Mouse (Mus musculus): ENCODE results near the gene Sstr1. TPM values are rescaled to one million over a fixed set of nuclear protein-coding genes. Genes with fewer than 3 reads are reported as not detected.

The Sstr1 gene
- not detected in 2 replicates for total RNA-seq (2015)
- total RNA-seq (2017), result not detected in 2 replicates

DNA sequence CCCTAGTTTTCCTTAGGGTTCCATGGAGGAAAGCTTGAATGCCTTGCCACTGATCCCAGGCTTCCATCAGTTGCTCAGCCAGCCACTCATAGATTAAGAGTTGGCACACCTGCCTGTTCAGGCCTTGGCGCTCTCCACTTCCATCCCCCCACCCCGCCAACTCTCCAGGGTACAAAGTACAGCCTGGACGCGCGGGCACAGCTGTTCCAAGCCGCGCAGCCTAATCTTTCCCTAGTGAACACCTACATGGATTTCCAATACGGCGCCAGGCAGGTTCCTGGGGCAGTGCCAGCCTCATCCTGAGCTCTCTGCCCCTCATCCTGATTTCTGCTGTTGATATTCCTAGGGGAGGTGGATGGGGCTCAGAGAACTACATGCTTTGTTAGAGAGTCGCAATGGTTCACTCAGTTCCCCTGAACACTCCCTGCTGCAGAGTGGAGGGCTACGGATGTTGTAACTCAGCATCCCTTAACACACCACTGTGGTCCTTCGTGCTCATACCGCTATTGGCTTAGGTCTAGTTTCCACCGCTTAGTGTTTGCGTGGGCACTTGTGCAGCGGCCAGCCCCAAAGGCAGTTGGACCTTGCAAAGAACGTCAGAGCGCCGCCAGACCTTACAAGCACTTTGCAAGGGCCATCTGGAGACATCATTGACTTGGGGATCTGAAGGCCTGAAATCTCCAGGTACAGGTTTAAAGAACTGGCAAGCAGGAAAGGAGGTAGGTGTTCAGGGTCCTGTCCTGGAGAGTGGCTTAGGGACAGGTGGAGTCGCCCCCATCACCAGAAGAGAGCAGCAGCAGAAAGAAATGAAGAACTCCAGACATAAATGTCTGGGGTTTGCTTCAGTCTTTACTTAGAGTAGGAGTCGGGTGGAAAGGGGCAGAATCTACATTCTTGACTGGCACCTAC, at the start of gene Sstr1:
Gene Sstr1, plus strand, starts transcription at position 610 of the 909 bp plus-strand sequence.
- ATAC-seq (replicated peaks; ENCODE audit: poor library complexity), result no peak

DNA sequence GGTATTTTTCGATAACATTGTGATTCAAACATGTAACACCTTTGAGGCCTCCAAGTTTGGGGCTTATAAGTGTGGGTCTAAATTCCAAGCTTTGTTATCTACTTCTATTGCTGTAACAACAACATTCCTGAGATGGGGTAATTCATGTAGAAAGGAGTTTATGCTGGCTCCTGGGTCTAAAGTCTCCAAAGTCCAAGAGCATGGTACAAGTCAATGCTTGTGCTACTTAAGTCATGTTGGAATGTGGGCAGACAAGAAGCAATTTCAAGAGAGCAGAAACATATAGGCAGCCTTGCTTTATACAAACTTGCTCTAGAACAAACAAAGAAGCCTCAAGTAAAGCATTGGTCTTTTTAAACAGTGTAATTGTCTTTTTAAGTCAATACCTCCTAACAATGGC, 12.8 kb upstream of the Sstr1 start:
- ATAC-seq (replicated peaks; ENCODE audit: poor library complexity), result no peak

DNA sequence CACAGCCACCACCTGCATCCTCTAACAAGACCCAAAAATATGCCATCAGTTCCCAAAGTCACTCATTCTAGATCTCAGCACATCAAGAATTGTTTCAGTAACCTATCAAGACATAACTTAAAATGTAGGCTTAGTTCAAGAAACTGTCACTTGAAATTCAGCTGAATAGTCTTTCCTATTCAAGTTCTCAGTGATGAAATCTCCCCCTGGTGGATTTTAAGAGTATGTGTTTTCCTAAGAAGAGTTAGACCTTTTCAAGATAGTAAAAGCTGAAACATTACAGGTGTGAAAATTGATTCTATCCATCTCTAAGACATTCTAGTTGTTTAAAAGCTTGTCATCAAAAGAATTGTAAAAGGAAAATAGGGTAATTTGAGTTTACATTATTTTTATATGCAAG, 10.4 kb upstream of the Sstr1 start:
- no peak for ATAC-seq (replicated peaks; ENCODE audit: poor library complexity)

DNA sequence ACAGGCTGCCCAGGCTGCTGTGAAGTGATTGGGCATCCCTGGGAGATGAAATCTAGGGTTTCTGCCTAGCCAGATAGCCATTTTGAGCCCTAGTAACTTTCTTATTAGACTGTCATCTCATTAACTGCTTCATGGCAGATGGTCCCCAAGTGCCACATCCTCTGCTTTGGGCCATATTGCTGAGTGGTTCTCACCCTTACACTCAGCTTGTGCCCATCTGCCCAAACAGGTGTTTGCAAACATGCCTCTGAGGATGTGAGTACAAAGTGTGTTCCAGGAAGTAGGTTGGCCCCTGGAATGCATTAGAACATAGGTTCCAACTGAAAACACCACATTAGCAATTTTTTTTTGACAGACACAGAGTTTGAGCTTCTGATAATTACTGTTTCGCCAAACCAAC, 3.6 kb upstream of the Sstr1 start:
- no peak for ATAC-seq (replicated peaks; ENCODE audit: poor library complexity)

DNA sequence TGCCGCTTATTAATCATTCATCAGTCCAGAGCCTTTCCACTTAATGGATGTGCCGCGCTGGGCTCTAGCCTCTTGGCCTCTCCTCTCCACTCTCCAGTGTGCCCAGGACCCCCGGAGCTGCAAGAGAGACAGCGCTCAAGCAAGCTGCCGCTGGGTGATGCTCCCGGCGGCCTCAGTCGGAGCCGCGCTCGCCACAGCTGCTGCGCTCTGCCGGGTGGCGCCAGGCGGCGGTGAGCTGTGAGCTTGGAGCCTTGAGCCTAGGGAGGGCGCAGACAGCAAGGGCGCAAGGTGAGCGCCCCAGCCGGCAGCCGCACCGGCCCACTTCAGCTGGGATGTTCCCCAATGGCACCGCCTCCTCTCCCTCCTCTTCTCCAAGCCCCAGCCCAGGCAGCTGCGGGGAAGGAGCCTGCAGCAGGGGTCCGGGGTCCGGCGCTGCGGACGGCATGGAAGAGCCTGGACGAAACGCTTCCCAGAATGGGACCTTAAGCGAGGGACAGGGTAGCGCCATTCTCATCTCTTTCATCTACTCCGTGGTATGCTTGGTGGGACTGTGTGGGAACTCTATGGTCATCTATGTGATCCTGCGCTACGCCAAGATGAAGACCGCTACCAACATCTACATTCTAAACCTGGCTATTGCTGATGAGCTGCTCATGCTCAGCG, 820 bp downstream of the Sstr1 start:
- ATAC-seq (replicated peaks; ENCODE audit: poor library complexity), result peak; percentile 29

DNA sequence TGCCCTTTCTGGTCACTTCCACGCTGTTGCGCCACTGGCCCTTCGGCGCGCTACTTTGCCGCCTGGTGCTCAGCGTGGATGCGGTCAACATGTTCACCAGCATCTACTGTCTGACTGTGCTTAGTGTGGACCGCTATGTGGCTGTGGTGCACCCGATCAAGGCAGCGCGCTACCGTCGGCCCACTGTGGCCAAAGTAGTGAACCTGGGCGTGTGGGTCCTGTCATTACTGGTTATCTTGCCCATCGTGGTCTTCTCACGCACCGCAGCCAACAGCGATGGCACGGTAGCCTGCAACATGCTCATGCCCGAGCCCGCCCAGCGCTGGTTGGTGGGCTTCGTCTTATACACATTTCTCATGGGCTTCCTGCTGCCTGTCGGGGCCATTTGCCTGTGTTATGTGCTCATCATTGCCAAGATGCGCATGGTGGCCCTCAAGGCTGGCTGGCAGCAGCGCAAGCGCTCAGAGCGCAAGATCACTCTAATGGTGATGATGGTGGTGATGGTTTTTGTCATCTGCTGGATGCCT, 1.4 kb downstream of the Sstr1 start:
- peak; percentile 13 for ATAC-seq (replicated peaks; ENCODE audit: poor library complexity)

DNA sequence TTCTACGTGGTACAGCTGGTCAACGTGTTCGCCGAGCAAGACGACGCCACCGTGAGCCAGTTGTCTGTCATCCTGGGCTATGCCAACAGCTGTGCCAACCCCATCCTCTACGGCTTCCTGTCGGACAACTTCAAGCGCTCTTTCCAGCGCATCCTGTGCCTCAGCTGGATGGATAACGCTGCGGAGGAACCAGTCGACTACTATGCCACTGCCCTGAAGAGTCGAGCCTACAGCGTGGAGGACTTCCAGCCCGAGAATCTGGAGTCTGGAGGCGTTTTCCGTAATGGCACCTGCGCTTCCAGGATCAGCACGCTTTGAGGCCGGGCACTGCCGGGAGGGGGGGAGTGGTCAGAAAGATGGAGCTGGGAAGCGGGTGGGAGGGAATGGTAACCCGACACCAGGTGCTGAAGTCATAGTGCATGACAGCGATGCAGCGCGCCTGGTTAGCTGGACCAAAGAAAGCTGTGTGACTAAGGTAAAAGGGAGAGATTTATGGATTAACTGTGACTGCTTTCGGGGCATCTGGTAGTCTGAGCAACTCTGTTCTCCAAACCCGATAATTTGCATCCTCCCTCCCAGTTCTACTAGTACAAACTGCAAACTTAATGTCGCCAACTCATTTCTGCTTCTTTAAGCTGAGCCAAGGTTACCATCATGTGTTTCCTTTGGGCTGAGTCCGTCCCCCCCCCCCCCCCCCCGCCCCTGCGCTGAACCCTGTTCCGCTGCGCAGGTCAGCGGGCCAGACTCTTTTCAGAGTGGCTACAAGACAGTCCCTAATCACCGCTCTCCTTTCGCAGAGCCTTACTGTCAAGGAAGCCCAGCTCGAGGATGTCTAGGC, 2.1 kb downstream of the Sstr1 start:
- ATAC-seq (replicated peaks; ENCODE audit: poor library complexity), result 0 out of 2 replicates have a peak, but pooled peaks have one; percentile 3

DNA sequence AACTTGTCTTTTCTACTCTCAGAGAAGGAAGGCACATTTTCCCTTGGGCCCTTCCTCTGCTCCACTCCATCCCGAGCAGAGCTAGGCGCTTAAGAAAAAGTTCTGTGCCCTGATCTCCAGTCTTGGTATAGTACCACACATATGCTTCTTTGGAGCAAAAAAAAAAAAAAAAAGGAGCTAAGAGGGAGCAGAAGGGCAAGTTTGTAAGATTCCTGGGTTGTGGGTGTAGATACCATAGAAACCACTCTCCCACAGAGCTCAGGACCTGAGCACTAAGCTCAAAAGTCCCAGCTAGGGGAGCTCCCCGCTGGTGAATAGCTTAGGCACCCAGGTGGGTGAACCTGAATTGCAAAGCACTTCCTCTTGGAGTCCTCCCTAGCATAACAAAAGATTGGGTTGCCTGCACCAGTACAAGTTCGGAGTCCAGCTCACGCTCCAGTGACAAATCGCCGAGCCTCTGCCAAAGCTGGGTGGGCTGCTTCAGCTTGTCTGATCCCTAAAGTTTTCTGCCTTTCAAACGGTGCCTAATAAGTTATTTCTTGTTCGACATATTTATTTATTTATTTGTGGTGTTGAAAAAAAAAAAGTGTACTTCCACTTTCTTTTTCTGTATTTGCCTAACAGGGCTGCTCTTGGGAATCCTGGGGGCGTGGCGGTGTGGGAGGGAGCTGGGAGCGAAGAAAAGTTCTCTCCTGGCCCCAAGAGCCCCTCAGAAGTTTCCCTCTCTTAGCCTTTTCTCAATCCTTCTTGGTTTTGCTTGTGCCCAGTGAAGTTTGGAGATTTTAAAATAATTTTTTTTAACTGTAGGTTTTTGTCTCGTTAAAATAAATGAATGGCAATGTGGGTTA, 2.9 kb downstream of the Sstr1 start:
- ATAC-seq (replicated peaks; ENCODE audit: poor library complexity), result no peak

DNA sequence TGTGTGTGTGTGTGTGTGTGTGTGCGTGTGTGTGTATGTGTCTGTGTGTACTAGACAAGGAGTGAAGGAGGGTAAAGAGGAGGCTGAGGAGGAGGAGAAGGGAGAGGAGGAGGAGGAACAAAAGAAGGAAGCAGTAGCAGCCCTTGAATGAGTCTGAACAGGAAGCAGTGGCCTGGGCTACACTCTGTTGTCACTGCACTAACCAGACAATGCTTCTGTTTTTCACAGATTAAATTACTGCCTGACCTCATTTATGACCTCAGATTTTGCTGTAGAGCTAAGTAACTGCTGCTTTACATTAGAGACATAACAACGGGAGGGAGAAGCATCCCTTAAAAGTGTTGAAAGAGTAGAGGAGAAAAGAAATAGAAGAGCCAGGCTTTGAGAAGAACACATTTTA, 4.6 kb downstream of the Sstr1 start:
- peak; percentile 32 for ATAC-seq (replicated peaks; ENCODE audit: poor library complexity)

DNA sequence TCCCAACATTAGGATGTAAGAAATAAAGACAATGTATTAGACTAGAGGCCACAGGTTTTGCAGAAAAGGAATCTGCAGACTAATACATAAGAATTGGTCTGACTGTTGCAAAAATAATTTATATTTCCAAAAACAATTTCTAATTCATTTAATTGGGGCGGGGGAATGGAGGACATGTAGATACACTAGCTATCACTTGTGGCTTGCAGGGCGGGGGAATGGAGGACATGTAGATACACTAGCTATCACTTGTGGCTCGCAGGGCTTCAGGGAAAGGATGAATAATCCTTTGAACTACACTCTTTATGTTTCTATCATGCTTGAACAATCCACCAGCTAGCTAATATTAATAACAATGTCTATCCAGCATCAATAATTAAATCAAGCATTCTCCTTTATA, 7.5 kb downstream of the Sstr1 start:
- no peak for ATAC-seq (replicated peaks; ENCODE audit: poor library complexity)

DNA sequence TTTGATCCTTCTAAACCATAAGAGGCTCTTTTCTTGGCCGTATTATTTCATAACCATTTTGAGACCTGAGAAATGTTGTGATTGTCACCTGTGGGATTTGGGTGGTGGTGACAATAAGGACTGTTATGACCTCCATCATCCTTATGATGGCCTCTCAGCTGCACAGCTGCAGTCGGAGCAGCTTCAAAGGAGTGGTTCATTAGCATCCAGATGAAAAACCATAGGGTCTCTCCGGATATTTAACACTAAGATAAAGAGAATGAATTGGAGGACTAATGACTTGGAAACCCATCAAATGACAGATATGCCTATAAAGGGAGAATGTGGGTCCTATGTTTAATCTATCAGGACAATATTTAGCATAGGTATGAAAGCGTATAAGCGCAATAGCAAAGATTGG, 14.1 kb downstream of the Sstr1 start:
- no peak for ATAC-seq (replicated peaks; ENCODE audit: poor library complexity)

DNA sequence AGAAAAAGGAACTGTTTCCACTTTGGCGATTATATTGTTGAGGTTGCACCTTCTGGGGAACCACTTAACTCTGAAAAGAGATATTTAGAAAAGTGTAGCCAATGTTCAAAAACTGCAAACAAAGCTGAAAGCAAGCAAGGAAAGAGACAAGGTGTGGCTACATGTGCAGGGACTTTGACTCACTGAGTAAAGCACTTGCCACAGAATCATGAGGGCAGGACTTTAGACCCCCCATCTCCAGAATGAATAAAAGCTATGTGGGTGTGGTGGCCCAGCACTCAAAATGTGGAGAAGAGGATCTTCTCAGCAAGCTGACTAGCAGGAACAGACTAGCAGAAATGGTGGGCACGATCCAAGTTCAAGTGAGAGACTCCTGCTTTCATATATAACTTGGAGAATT, 20.9 kb downstream of the Sstr1 start:
- no peak for ATAC-seq (replicated peaks; ENCODE audit: poor library complexity)

DNA sequence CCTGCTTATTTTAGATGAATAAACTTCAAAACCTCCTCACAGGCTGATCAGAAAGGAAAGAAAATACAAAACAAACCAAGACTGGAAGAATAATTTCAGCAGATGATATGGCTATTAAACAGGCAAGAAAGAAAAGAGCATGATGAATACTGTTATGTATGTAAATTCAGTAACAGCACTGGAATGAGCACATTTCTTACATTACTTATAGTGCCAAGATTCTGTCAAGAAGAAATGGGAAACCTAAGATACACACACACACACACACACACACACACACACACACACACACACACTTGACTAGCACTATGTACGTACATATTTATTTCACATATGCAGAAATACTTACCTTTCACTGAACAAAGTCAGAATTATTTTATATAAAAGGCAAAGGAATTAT, 40.3 kb downstream of the Sstr1 start:
- no peak for ATAC-seq (replicated peaks; ENCODE audit: poor library complexity)

Other genes with a start within 250 kb of the Sstr1 start
- gene Clec14a, start 57.5 kb downstream of the Sstr1 start, total RNA-seq (2015), result not detected in 2 replicates
- gene Clec14a, start 57.5 kb downstream of the Sstr1 start, total RNA-seq (2017), result not detected in 2 replicates